Mouse (Mus musculus): ENCODE measurements around the gene Apeh. TPM values are rescaled to one million over a fixed set of nuclear protein-coding genes. Genes with fewer than 3 reads are reported as not detected.

Gene Apeh
- total RNA-seq, 2 experiments from 2014 or later, result 31.0 to 31.8 TPM

DNA sequence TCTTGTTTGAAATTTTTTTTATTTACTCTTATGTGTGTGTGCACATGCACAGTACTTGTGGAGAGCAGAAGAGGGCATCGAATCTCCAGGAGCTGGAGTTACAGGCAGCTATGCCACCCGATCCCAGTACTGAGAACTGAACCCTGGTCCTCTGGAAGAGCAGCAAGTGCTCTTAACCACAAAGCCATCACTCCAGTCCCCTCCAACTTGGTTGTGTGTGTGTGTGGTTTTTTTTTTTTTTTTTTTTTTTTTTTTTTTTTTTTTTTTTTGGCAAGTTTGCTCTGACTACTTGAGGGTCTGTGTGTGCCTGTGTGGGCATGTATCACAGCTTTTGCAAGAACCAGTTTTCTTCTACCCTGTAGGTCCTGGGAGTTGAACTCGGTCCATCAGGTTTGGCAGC is 38.0 kb upstream of the Apeh start:
- Histone ChIP-seq H3K4me3 (no peak overlapping the region), H3K27ac (no peak overlapping the region)
- intact Hi-C loops (cut with DNase I), result no loop called here
- DNase-seq (ENCODE audit: extremely low spot score in 1 of 2, low spot score in 2 of 2), result no peak
- TF ChIP-seq CTCF (IDR thresholded peaks at IDR 0.05), result no peak

GRCm38 (mm10) chr9:108131502-108131901 is 37.1 kb upstream of the Apeh start:
- intact Hi-C loops (cut with DNase I), result no loop called here
- Histone ChIP-seq H3K27ac (no peak overlapping the region), H3K4me3 (no peak overlapping the region)
- no peak for DNase-seq (ENCODE audit: extremely low spot score in 1 of 2, low spot score in 2 of 2)
- no peak; the same call in 1 of the 2 replicates for TF ChIP-seq CTCF (IDR thresholded peaks at IDR 0.05)

- peak overlapping the region; percentile 93 for H3K27ac ChIP-seq
- intact Hi-C loops (cut with DNase I), result no loop called here
Observed at GRCm38 (mm10) chr9:108129042-108129948, 34.9 kb upstream of the Apeh start.

GRCm38 (mm10) chr9:108128248-108128647 is 33.8 kb upstream of the Apeh start:
- DNase-seq (ENCODE audit: extremely low spot score in 1 of 2, low spot score in 2 of 2), result peak; percentile 67 to 80
- Histone ChIP-seq H3K27ac (peak overlapping the region; percentile 93), H3K4me3 (no peak overlapping the region)
- intact Hi-C loops (cut with DNase I), result loop anchor here (1.0 kb wide), 1 partner anchor 9 kb away; no protein-coding TSS in a partner anchor
- TF ChIP-seq CTCF (IDR thresholded peaks at IDR 0.05), result no peak

More at GRCm38 (mm10) chr9:108129042-108129948, 34.9 kb upstream of the Apeh start:
- no peak for TF ChIP-seq CTCF (IDR thresholded peaks at IDR 0.05)
- DNase-seq (ENCODE audit: extremely low spot score in 1 of 2, low spot score in 2 of 2), result peak in 1 of 2 experiments; percentile 18
- H3K4me3 ChIP-seq, result no peak overlapping the region

DNA sequence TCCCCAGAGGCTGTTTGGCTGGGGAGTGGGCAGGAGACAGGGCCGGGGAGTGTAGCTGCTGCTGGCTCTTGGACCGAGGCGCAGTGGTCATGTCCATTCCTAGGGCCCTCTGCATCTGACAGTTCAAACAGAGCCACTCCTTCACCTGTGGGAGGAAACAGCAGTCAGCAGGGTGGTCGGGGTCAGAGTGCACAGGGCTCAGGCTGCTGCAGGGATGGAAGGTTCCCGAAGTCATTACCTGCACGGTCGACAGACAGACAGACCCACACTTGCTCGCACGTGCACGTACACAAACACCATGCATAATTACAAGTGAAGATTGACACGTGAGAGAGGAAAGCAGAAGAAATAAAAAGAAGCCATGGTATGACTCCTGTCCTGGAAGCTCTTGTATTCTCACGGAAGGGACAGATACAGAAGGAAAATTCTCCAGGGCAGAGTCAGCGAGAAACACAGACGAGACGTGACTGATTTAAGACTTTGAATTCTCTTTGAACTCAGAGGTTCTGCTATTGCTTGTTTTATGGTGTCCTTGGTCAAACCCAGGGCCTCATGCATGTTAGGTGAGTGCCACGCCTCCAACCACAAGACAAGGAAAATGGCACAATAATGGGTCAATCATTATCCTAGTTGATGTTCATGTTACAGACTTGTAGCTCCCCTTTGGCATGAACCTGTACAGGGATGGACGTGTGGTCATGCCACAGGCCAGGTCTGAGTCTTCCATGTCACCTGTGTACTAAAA is 32.2 kb upstream of the Apeh start:
- intact Hi-C loops (cut with DNase I), result no loop called here
- peak overlapping the region; percentile 93 for H3K27ac ChIP-seq

GRCm38 (mm10) chr9:108125731-108126130 is 31.3 kb upstream of the Apeh start:
- Histone ChIP-seq H3K27ac (peak overlapping the region; percentile 93), H3K4me3 (no peak overlapping the region)
- intact Hi-C loops (cut with DNase I), result no loop called here
- TF ChIP-seq CTCF (IDR thresholded peaks at IDR 0.05), result no peak
- DNase-seq (ENCODE audit: extremely low spot score in 1 of 2, low spot score in 2 of 2), result no peak

More for the DNA sequence above, 32.2 kb upstream of the Apeh start:
- TF ChIP-seq CTCF (IDR thresholded peaks at IDR 0.05), result no peak
- H3K4me3 ChIP-seq, result no peak overlapping the region
- DNase-seq (ENCODE audit: extremely low spot score in 1 of 2, low spot score in 2 of 2), result no peak

DNA sequence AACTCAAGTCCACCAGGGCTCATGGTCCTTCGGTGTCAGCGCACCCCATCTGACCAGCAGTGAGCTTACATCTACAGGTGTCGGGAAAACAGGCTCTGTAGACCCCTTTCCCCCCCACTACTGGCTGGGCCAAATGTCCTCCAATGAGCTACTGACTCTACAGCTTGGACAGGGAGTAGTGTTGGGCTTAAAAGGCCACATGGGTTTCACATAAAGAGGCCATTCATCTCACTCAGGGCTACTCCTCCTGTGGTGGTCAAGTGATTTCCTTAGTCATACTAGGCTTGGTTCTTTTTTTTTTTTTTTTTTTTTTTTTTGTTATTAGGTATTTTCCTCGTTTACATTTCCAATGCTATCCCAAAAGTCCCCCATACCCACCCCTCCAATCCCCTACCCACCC is 29.5 kb upstream of the Apeh start:
- Histone ChIP-seq H3K27ac (no peak overlapping the region; the same call in 1 of the 2 replicates), H3K4me3 (no peak overlapping the region)
- no peak for TF ChIP-seq CTCF (IDR thresholded peaks at IDR 0.05)
- DNase-seq (ENCODE audit: extremely low spot score in 1 of 2, low spot score in 2 of 2), result no peak
- intact Hi-C loops (cut with DNase I), result no loop called here

DNA sequence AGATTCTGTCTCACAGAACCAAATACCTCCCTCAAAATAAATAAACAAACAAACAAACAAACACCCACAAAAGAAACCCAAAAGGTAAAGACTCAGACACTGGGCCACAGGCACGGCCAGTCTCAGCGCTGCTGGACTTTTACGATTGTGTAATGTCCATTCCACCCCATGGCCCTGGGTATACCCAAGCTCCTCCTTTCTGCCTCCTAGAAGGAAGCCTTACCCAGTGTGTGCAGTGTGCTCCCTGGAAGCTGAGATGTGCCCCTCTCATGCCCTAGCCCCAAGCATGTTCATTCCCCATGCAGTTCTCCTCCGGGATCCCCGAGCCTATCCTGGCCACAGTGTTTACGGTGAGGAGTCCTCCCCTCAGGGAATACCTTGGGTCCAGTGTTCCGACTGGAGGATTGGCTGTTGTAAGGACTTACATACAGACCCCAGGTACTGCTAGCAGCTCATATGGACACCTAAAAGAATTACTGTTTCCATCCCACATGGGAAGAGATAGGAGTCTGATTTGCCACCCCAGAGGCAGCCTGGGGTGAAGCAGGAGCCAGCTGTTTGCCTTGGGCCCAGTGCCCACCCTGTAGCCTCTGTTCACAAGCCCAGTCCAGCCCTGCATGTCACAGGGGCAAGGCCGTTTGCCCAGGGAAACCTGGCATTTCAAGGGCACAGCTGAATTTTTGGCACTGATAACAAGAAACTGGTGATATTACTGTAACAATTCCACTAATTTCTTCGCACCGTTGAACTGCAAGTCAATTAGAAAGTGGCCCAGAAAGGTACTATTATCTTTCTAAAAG is 27.0 kb upstream of the Apeh start:
- no peak overlapping the region for H3K4me3 ChIP-seq
- intact Hi-C loops (cut with DNase I), result no loop called here
- no peak for DNase-seq (ENCODE audit: extremely low spot score in 1 of 2, low spot score in 2 of 2)
- H3K27ac ChIP-seq, result peak overlapping the region; percentile 71
- no peak for TF ChIP-seq CTCF (IDR thresholded peaks at IDR 0.05)

DNA sequence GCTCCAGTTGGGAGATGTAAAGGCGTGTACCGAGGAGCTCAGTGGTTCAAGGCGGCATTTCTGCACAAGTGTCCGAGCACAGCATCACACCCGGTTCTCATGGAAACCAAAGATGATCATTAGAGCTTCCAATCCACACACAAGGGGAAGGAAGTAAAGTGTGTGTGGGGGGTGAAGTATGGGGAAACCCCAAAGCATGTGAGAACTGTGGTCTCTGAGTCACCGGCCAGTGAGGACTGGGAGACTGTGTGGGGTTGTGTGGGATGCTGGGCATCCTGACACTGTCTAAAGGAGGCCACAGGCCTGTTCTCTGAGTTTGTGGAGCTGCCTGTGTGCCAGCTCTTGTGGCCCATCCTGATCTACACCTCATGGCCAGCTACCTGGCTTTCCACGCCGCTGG is 26.3 kb upstream of the Apeh start:
- Histone ChIP-seq H3K4me3 (no peak overlapping the region), H3K27ac (peak overlapping the region; percentile 71)
- TF ChIP-seq CTCF (IDR thresholded peaks at IDR 0.05), result no peak
- DNase-seq (ENCODE audit: extremely low spot score in 1 of 2, low spot score in 2 of 2), result no peak
- intact Hi-C loops (cut with DNase I), result no loop called here

DNA sequence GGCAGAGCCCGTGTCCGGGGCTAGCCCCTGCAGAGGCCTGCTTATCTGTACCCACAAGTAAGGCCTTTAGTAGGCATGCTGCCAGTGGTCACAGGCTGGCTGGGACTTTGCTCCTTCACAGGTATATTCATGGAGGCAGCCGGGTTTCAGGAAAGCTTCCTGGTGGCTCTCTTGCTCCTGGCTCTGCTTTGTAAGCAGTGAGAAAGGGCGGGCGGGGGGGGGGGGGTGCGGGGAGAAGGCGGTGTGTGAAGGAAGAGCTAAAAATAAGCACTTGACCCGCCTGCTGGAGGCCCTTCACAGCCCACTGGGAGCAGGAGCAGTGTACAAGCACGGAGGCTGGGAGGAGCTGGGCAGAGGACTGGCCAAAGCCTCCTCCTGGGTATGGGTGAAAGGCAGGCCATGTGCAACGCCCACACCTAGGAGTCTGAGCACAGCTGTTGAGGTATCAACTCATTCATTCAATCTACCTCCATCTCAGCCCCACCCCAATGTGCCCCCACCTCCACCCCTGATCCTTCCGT is 25.5 kb upstream of the Apeh start:
- no peak for TF ChIP-seq CTCF (IDR thresholded peaks at IDR 0.05)
- DNase-seq (ENCODE audit: extremely low spot score in 1 of 2, low spot score in 2 of 2), result no peak
- H3K27ac ChIP-seq, result peak overlapping the region; percentile 71

GRCm38 (mm10) chr9:108117143-108117542 is 22.7 kb upstream of the Apeh start:
- Histone ChIP-seq H3K27ac (peak overlapping the region; percentile 61), H3K4me3 (no peak overlapping the region)
- intact Hi-C loops (cut with DNase I), result no loop called here
- DNase-seq (ENCODE audit: extremely low spot score in 1 of 2, low spot score in 2 of 2), result no peak
- no peak for TF ChIP-seq CTCF (IDR thresholded peaks at IDR 0.05)

More for the DNA sequence above, 25.5 kb upstream of the Apeh start:
- no peak overlapping the region for H3K4me3 ChIP-seq
- intact Hi-C loops (cut with DNase I), result no loop called here

Measured in left cerebral cortex, adult 2 months (tissue).